Mouse (Mus musculus) intestine, embryonic 16.5 days (tissue): ENCODE data around the gene Mrpl42. TPM values are rescaled to one million over a fixed set of nuclear protein-coding genes. Genes with fewer than 3 reads are reported as not detected.

Source experiments
- ATAC-seq: fragments of 200-750 bp; cut with Nextera tagmentation; 2 replicates; pipeline ENCODE4 v1.8.0; 2017; ENCODE audit warnings: moderate TSS enrichment, moderate library complexity
- H3K27ac ChIP-seq: fragments of 300-500 bp; sonication (generic); 2 replicates; pipeline ENCODE4 v1.5.1; 2014; ENCODE audit warnings: mild to moderate bottlenecking, low read length
- H3K27me3 ChIP-seq: fragments of 300-500 bp; sonication (generic); replicated peaks from 2 replicates; pipeline ENCODE4 v1.6.1; 2014; ENCODE audit warnings: low read length, control low read depth, mixed read lengths; ENCODE audit not compliant: control insufficient read depth, insufficient read depth
- H3K36me3 ChIP-seq: fragments of 300-500 bp; sonication (generic); 2 replicates; pipeline ENCODE4 v1.6.1; 2014; ENCODE audit warnings: low read length, control low read depth; ENCODE audit not compliant: control insufficient read depth, insufficient read depth
- H3K4me1 ChIP-seq: fragments of 300-500 bp; sonication (generic); 2 replicates; pipeline ENCODE4 v1.6.1; 2014; ENCODE audit warnings: low read length, control low read depth, mixed read lengths; ENCODE audit not compliant: control insufficient read depth, insufficient read depth
- H3K4me2 ChIP-seq: fragments of 300-500 bp; sonication (generic); 2 replicates; pipeline ENCODE4 v1.6.1; 2014; ENCODE audit warnings: low read depth, low read length, control low read depth
- H3K4me3 ChIP-seq: fragments of 300-500 bp; sonication (generic); 2 replicates; pipeline ENCODE4 v1.5.1; 2014; ENCODE audit warnings: mild to moderate bottlenecking, low read length
- H3K9ac ChIP-seq: fragments of 300-500 bp; sonication (generic); 2 replicates; pipeline ENCODE4 v1.6.1; 2014; ENCODE audit warnings: low read depth, low read length
- H3K9me3 ChIP-seq: fragments of 300-500 bp; sonication (generic); 2 replicates; pipeline ENCODE4 v1.6.1; 2016; ENCODE audit warnings: low read length, control low read depth; ENCODE audit not compliant: control insufficient read depth
- WGBS: fragments of 180-500 bp; shearing (Covaris S2); extraction: QIAGEN DNeasy Blood & Tissue Kit; methylation state at CpG from one replicate; pipeline ENCODE4 v1.1.7; 2014; 5-methylcytosine and 5-hydroxymethylcytosine counted together
- polyA plus RNA-seq: library from polyadenylated mRNA; unstranded; fragments of >200 nt; fragmentation: Nextera tagmentation; extraction: Ambion mirVana; gene quantifications from 2 replicates; pipeline ENCODE4 v1.2.1, GENCODE M21; 2015

Gene Mrpl42
- polyA plus RNA-seq, 1 experiment from 2014 or later: 385 TPM

GRCm38 (mm10) chr10:95471186-95471585, 30.6 kb downstream of the Mrpl42 start:
- H3K4me2 ChIP-seq: no peak overlapping the region
- H3K4me3 ChIP-seq: no peak overlapping the region
- H3K4me1 ChIP-seq: no peaks in the 10 kb centered on the region
- no peak for ATAC-seq
- no peaks in the 10 kb centered on the region for H3K9me3 ChIP-seq
- 79% methylated on average over 3 of the region's 3 CpGs for WGBS
- no peaks in the 10 kb centered on the region for H3K36me3 ChIP-seq
- H3K9ac ChIP-seq: no peak overlapping the region
- H3K27me3 ChIP-seq: no peaks in the 10 kb centered on the region
- no peak overlapping the region for H3K27ac ChIP-seq

DNA sequence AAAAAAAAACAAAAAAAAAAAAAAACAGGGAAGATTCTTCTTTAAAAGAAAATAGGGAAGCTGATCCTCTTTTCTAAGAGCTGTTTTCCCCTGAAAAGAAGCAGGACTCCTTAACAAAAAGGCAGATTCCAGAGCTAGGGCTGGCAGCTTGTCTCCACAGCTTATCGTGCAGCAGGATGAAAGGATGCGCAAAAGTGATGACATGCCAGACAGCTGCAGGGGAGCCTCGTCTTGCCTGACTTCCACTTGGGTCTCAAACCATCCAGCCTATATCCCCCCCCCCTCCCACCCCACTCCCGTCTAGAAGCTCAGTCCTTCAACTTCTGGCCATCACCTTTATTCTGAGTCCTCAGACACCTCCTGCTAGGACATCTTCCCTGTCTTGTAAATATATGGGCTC, 32.8 kb downstream of the Mrpl42 start:
- H3K4me1 ChIP-seq: 0 out of 2 replicates have a peak, but pooled peaks cover 5% of the 10 kb centered on the region
- no peak overlapping the region for H3K27ac ChIP-seq
- WGBS: 62% methylated on average over 4 of the region's 4 CpGs
- no peak overlapping the region for H3K9ac ChIP-seq
- ATAC-seq: no peak
- H3K27me3 ChIP-seq: no peaks in the 10 kb centered on the region
- H3K36me3 ChIP-seq: no peaks in the 10 kb centered on the region
- no peaks in the 10 kb centered on the region for H3K9me3 ChIP-seq
- no peak overlapping the region for H3K4me3 ChIP-seq
- H3K4me2 ChIP-seq: no peak overlapping the region

GRCm38 (mm10) chr10:95465485-95465896, 36.2 kb downstream of the Mrpl42 start:
- ATAC-seq: peak; percentile 38
- H3K36me3 ChIP-seq: no peaks in the 10 kb centered on the region
- 0 out of 2 replicates have a peak, but pooled peaks cover 5% of the 10 kb centered on the region for H3K4me1 ChIP-seq
- WGBS: 26% methylated on average over 4 of the region's 4 CpGs
- no peaks in the 10 kb centered on the region for H3K27me3 ChIP-seq
- no peak overlapping the region for H3K9ac ChIP-seq
- no peak overlapping the region for H3K4me2 ChIP-seq
- H3K4me3 ChIP-seq: no peak overlapping the region
- H3K9me3 ChIP-seq: no peaks in the 10 kb centered on the region
- H3K27ac ChIP-seq: no peak overlapping the region

- no peaks in the 10 kb centered on the region for H3K9me3 ChIP-seq
- no peak overlapping the region for H3K4me3 ChIP-seq
- H3K9ac ChIP-seq: no peak overlapping the region
- no peaks in the 10 kb centered on the region for H3K36me3 ChIP-seq
- 0 out of 2 replicates have a peak, but pooled peaks cover 5% of the 10 kb centered on the region for H3K4me1 ChIP-seq
- no peak overlapping the region for H3K27ac ChIP-seq
- no peak for ATAC-seq
- no peaks in the 10 kb centered on the region for H3K27me3 ChIP-seq
- WGBS: 73% methylated on average over 6 of the region's 6 CpGs
- no peak overlapping the region for H3K4me2 ChIP-seq
Measured at GRCm38 (mm10) chr10:95464527-95464926, 37.2 kb downstream of the Mrpl42 start.

DNA sequence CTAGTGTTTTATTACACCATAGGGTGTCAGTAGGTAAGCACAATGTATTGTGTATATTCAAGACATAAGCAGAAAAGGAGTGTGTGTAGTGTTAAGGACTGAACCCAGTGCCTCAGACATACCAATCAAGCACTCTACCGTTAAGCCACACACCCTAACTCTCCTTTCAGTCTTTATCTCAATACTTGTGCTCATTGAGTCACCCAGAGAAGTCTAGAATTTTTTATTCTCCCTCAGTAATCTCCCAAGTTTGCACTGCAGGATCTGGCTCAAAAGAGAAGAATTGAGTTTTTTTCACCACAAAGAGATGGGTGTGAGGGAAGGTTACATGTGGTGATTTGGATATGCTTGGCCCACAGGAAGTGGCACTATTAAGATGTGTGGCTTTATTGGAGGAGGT, 39.5 kb downstream of the Mrpl42 start:
- Histone ChIP-seq H3K4me1 (0 out of 2 replicates have a peak, but pooled peaks cover 8% of the 10 kb centered on the region), H3K27ac (no peak overlapping the region), H3K36me3 (no peaks in the 10 kb centered on the region), H3K4me2 (no peak overlapping the region), H3K27me3 (no peaks in the 10 kb centered on the region), H3K4me3 (no peak overlapping the region), H3K9ac (no peak overlapping the region), H3K9me3 (no peaks in the 10 kb centered on the region)
- ATAC-seq: no peak
- 69% methylated on average over 1 of the region's 1 CpGs for WGBS

- H3K9me3 ChIP-seq: no peaks in the 10 kb centered on the region
- no peak overlapping the region for H3K27ac ChIP-seq
- H3K4me1 ChIP-seq: 0 out of 2 replicates have a peak, but pooled peaks cover 8% of the 10 kb centered on the region
- H3K4me2 ChIP-seq: no peak overlapping the region
- H3K27me3 ChIP-seq: no peaks in the 10 kb centered on the region
- no peak for ATAC-seq
- no peak overlapping the region for H3K9ac ChIP-seq
- 54% methylated on average over 4 of the region's 4 CpGs for WGBS
- no peak overlapping the region for H3K4me3 ChIP-seq
- H3K36me3 ChIP-seq: no peaks in the 10 kb centered on the region
Measured at GRCm38 (mm10) chr10:95461053-95461553, 40.6 kb downstream of the Mrpl42 start.

- Histone ChIP-seq H3K9ac (no peak overlapping the region), H3K4me3 (no peak overlapping the region), H3K27me3 (no peaks in the 10 kb centered on the region), H3K9me3 (no peaks in the 10 kb centered on the region), H3K4me1 (0 out of 2 replicates have a peak, but pooled peaks cover 3% of the 10 kb centered on the region), H3K36me3 (no peaks in the 10 kb centered on the region), H3K27ac (no peak overlapping the region), H3K4me2 (no peak overlapping the region)
- peak; percentile 23; the same call in 1 of the 2 replicates for ATAC-seq
- WGBS: 63% methylated on average over 9 of the region's 9 CpGs
Measured at GRCm38 (mm10) chr10:95458050-95458806, 43.5 kb downstream of the Mrpl42 start.

DNA sequence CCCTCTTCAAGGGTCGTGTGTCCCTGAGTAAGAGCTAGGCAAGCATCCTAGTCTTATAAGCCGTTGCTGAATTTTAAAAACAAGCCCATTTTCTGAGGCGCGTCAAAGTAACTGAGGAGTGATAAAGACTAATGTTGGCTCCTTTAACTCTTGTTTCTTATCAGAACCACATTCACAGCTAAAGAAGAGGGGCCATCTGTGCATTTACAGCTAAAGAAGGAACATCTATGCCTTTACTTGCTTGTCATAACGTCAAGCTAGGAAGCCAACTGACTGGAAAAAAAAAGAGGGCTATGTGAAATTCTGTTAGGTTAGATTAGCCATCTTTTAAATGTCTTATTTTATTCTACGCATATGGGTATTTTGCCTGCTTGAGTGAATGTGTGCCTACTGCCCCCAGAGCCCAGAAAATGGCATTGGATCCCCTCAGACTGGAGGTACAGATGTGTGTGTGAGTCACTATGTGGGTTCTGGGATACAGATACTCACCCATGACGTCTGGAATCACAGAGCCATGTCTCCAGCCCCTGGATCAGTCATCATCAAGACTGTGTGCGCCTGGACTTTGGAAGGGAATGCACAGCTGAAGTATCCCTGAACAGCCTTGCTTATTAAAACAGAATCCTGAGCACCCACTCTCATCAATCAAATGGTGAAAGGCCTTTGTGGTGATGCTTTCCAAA, 44.2 kb downstream of the Mrpl42 start:
- H3K36me3 ChIP-seq: no peaks in the 10 kb centered on the region
- no peak overlapping the region for H3K4me2 ChIP-seq
- H3K27ac ChIP-seq: no peak overlapping the region
- WGBS: 84% methylated on average over 8 of the region's 8 CpGs
- ATAC-seq: no peak
- 0 out of 2 replicates have a peak, but pooled peaks cover 3% of the 10 kb centered on the region for H3K4me1 ChIP-seq
- no peaks in the 10 kb centered on the region for H3K27me3 ChIP-seq
- no peak overlapping the region for H3K4me3 ChIP-seq
- no peaks in the 10 kb centered on the region for H3K9me3 ChIP-seq
- H3K9ac ChIP-seq: no peak overlapping the region

- no peak for ATAC-seq
- H3K27ac ChIP-seq: no peak overlapping the region
- H3K4me1 ChIP-seq: 0 out of 2 replicates have a peak, but pooled peaks cover 3% of the 10 kb centered on the region
- WGBS: 58% methylated on average over 2 of the region's 2 CpGs
- H3K9ac ChIP-seq: no peak overlapping the region
- H3K4me2 ChIP-seq: no peak overlapping the region
- H3K36me3 ChIP-seq: no peaks in the 10 kb centered on the region
- no peak overlapping the region for H3K4me3 ChIP-seq
- no peaks in the 10 kb centered on the region for H3K9me3 ChIP-seq
- no peaks in the 10 kb centered on the region for H3K27me3 ChIP-seq
Measured at GRCm38 (mm10) chr10:95456103-95456502, 45.6 kb downstream of the Mrpl42 start.
